Mouse (Mus musculus): Measurements from ENCODE around the gene Polr3e. TPM values are rescaled to one million over a fixed set of nuclear protein-coding genes. Genes with fewer than 3 reads are reported as not detected.

Gene Polr3e
- total and polyA plus RNA-seq, 3 experiments, result 22.3 to 38.1 (median 33.6) TPM

- peak; percentile 82 for TF ChIP-seq MAX (IDR thresholded peaks at IDR 0.05; ENCODE audit: low read length)
- TF ChIP-seq TBP (conservative IDR thresholded peaks at IDR 0.05; ENCODE audit: low read depth, low read length), result peak; percentile 91
- peak; percentile 74 for TF ChIP-seq ELF1 (IDR thresholded peaks at IDR 0.05; ENCODE audit: low read depth, low read length)
- TF ChIP-seq SIN3A (IDR thresholded peaks at IDR 0.05; ENCODE audit: low read length), result peak; percentile 60
- 0 out of 2 replicates have a peak, but pooled peaks have one; percentile 41 for TF ChIP-seq POLR2AphosphoS2 (IDR thresholded peaks at IDR 0.05; ENCODE audit: low read depth, low read length)
- TF ChIP-seq ZNF384 (IDR thresholded peaks at IDR 0.05; ENCODE audit: low read depth, low read length), result no peak
- no peak for TF ChIP-seq UBTF (IDR thresholded peaks at IDR 0.05; ENCODE audit: low read depth, low read length)
- no peak for TF ChIP-seq USF2 (conservative IDR thresholded peaks at IDR 0.05; ENCODE audit: low read depth, low read length)
- TF ChIP-seq BHLHE40 (IDR thresholded peaks at IDR 0.05; ENCODE audit: low read depth, low read length), result 0 out of 2 replicates have a peak, but pooled peaks have one; percentile 5
- no peak for TF ChIP-seq CTCF (conservative IDR thresholded peaks at IDR 0.05 in 1 of 2, IDR thresholded peaks at IDR 0.05 in 1 of 2; ENCODE audit: low read depth in 2 of 2, low read length in 2 of 2)
- TF ChIP-seq EP300 (IDR thresholded peaks at IDR 0.05; ENCODE audit: low read length), result no peak
- TF ChIP-seq IRF4 (IDR thresholded peaks at IDR 0.05; ENCODE audit: low read depth, low read length), result no peak; the same call in 1 of the 2 replicates
- TF ChIP-seq CHD2 (IDR thresholded peaks at IDR 0.05; ENCODE audit: low read length), result peak; percentile 98
- TF ChIP-seq CHD1 (IDR thresholded peaks at IDR 0.05; ENCODE audit: low read depth, low read length), result no peak
- no peak for TF ChIP-seq RAD21 (IDR thresholded peaks at IDR 0.05; ENCODE audit: low read depth, low read length)
- no peak for TF ChIP-seq PAX5 (IDR thresholded peaks at IDR 0.05; ENCODE audit: low read length)
- peak; percentile 44; the same call in 1 of the 2 replicates for TF ChIP-seq NRF1 (IDR thresholded peaks at IDR 0.05; ENCODE audit: low read depth, low read length)
- no peak for TF ChIP-seq SMC3 (IDR thresholded peaks at IDR 0.05; ENCODE audit: low read depth, low read length)
- no peak for TF ChIP-seq JUND (conservative IDR thresholded peaks at IDR 0.05; ENCODE audit: low read depth, low read length)
- peak; percentile 96 for TF ChIP-seq MXI1 (IDR thresholded peaks at IDR 0.05; ENCODE audit: low read depth, low read length)
- TF ChIP-seq ZKSCAN1 (IDR thresholded peaks at IDR 0.05; ENCODE audit: borderline replicate concordance, low read depth, low read length), result no peak
- no peak for TF ChIP-seq ZC3H11A (IDR thresholded peaks at IDR 0.05; ENCODE audit: low read depth, low read length)
- 0 out of 2 replicates have a peak, but pooled peaks have one; percentile 24 for TF ChIP-seq MEF2A (IDR thresholded peaks at IDR 0.05; ENCODE audit: borderline replicate concordance, low read depth, low read length)
These were observed 64.8 kb downstream of the Polr3e start, which contains the start of the genes Cdr2 and Mfsd13b (continued) for GRCm38 (mm10) chr7:120982200-120982841.

GRCm38 (mm10) chr7:120982968-120983367 is 65.4 kb downstream of the Polr3e start:
- Histone ChIP-seq H3K79me2 (replicated peaks; ENCODE audit: control insufficient read depth, extremely low read depth, insufficient read depth, poor library complexity, severe bottlenecking) (no peaks in the 10 kb centered on the region), H3K9ac (ENCODE audit: insufficient read depth, low read depth) (peak overlapping the region; percentile 16), H3K4me2 (ENCODE audit: insufficient read depth, low read depth, poor library complexity, severe bottlenecking) (peak overlapping the region; percentile 88), H3K36me3 (replicated peaks in 1 of 2; ENCODE audit: control insufficient read depth in 1 of 2, insufficient read depth in 1 of 2, low read length in 1 of 2) (no peaks in the 10 kb centered on the region), H3K4me3 (replicated peaks in 1 of 3; ENCODE audit: low read depth in 2 of 3, low read length in 2 of 3, poor library complexity in 1 of 3) (peak overlapping the region; percentile 62 to 77 (median 72)), H3K4me1 (ENCODE audit: control insufficient read depth in 1 of 2, insufficient read depth in 2 of 2) (peaks cover 3 to 28% of the 10 kb centered on the region in 2 experiments; a peak in 3 of 4 replicates), H3K9me3 (replicated peaks; ENCODE audit: low read length) (no peaks in the 10 kb centered on the region), H3K27ac (ENCODE audit: insufficient read depth, low read depth) (no peak overlapping the region), H3K27me3 (replicated peaks) (no peaks in the 10 kb centered on the region)
- TF ChIP-seq POLR2A (IDR thresholded peaks at IDR 0.05; ENCODE audit: low read depth, low read length), result no peak
- TF ChIP-seq CHD2 (IDR thresholded peaks at IDR 0.05; ENCODE audit: low read length), result 0 out of 2 replicates have a peak, but pooled peaks have one; percentile 54
- TF ChIP-seq ZKSCAN1 (IDR thresholded peaks at IDR 0.05; ENCODE audit: borderline replicate concordance, low read depth, low read length), result no peak
- TF ChIP-seq UBTF (IDR thresholded peaks at IDR 0.05; ENCODE audit: low read depth, low read length), result no peak
- dilution Hi-C loops (cut with MboI; ENCODE audit: extremely low pct_ligation_motif_present, extremely low pct_unique_long_range_greater_than_20kb, low sequenced_read_pairs), result no loop called here
- peak; percentile 26 for DNase-seq (ENCODE audit: extremely low read depth)
- in situ Hi-C loops (cut with MboI; ENCODE audit: low pct_ligation_motif_present, low pct_unique_long_range_greater_than_20kb, low sequenced_read_pairs), result loop anchor here (10.0 kb wide), 1 partner anchor 52 kb away; the partner anchor contains the start of gene Mettl9
